Mouse (Mus musculus): ENCODE data around the gene Elf5. TPM values are rescaled to one million over a fixed set of nuclear protein-coding genes. Genes with fewer than 3 reads are reported as not detected.

The Elf5 gene
- polyA plus RNA-seq, 1 experiment from 2014 or later: not detected

- H3K36me3 ChIP-seq (ENCODE audit: control insufficient read depth, insufficient read depth): peaks cover 17% of the 10 kb centered on the region
- 82% methylated on average over 8 of the region's 8 CpGs for whole genome bisulfite sequencing
Measured at GRCm38 (mm10) chr2:103461210-103461609, 49.7 kb downstream of the Elf5 start.

GRCm38 (mm10) chr2:103461743-103462142, 50.3 kb downstream of the Elf5 start:
- WGBS: 22% methylated on average over 9 of the region's 9 CpGs
- peaks cover 17% of the 10 kb centered on the region for H3K36me3 ChIP-seq (ENCODE audit: control insufficient read depth, insufficient read depth)

More at GRCm38 (mm10) chr2:103461210-103461609, 49.7 kb downstream of the Elf5 start:
- H3K27me3 ChIP-seq (replicated peaks; ENCODE audit: control insufficient read depth, insufficient read depth, low read length): no peaks in the 10 kb centered on the region
- no peak overlapping the region for H3K4me3 ChIP-seq (replicated peaks; ENCODE audit: low read length)
- no peaks in the 10 kb centered on the region for H3K9me3 ChIP-seq (ENCODE audit: control insufficient read depth, low read length)
- ATAC-seq: no peak
- H3K27ac ChIP-seq (ENCODE audit: low read length): 0 out of 2 replicates have a peak overlapping the region, but pooled peaks have one; percentile 12
- H3K9ac ChIP-seq (replicated peaks; ENCODE audit: low read depth, low read length): no peak overlapping the region
- H3K4me2 ChIP-seq (ENCODE audit: low read length): no peak overlapping the region
- H3K4me1 ChIP-seq (replicated peaks; ENCODE audit: control insufficient read depth, insufficient read depth, low read length): 0 out of 2 replicates have a peak, but pooled peaks cover 3% of the 10 kb centered on the region

GRCm38 (mm10) chr2:103462746-103463145, 51.3 kb downstream of the Elf5 start:
- Histone ChIP-seq H3K4me2 (ENCODE audit: low read length) (no peak overlapping the region), H3K4me1 (replicated peaks; ENCODE audit: control insufficient read depth, insufficient read depth, low read length) (0 out of 2 replicates have a peak, but pooled peaks cover 3% of the 10 kb centered on the region), H3K27ac (ENCODE audit: low read length) (no peak overlapping the region), H3K9ac (replicated peaks; ENCODE audit: low read depth, low read length) (no peak overlapping the region), H3K4me3 (replicated peaks; ENCODE audit: low read length) (no peak overlapping the region), H3K9me3 (ENCODE audit: control insufficient read depth, low read length) (no peaks in the 10 kb centered on the region), H3K27me3 (replicated peaks; ENCODE audit: control insufficient read depth, insufficient read depth, low read length) (no peaks in the 10 kb centered on the region), H3K36me3 (ENCODE audit: control insufficient read depth, insufficient read depth) (peaks cover 19% of the 10 kb centered on the region)
- ATAC-seq: no peak
- WGBS: 99% methylated on average over 5 of the region's 5 CpGs

More at GRCm38 (mm10) chr2:103461743-103462142, 50.3 kb downstream of the Elf5 start:
- no peak overlapping the region for H3K9ac ChIP-seq (replicated peaks; ENCODE audit: low read depth, low read length)
- 0 out of 2 replicates have a peak, but pooled peaks cover 3% of the 10 kb centered on the region for H3K4me1 ChIP-seq (replicated peaks; ENCODE audit: control insufficient read depth, insufficient read depth, low read length)
- peak overlapping the region; percentile 12; the same call in 1 of the 2 replicates for H3K27ac ChIP-seq (ENCODE audit: low read length)
- H3K4me3 ChIP-seq (replicated peaks; ENCODE audit: low read length): no peak overlapping the region
- H3K27me3 ChIP-seq (replicated peaks; ENCODE audit: control insufficient read depth, insufficient read depth, low read length): no peaks in the 10 kb centered on the region
- H3K9me3 ChIP-seq (ENCODE audit: control insufficient read depth, low read length): no peaks in the 10 kb centered on the region
- no peak overlapping the region for H3K4me2 ChIP-seq (ENCODE audit: low read length)
- no peak for ATAC-seq

GRCm38 (mm10) chr2:103464524-103464923, 53.0 kb downstream of the Elf5 start:
- Histone ChIP-seq H3K27ac (ENCODE audit: low read length) (no peak overlapping the region), H3K9ac (replicated peaks; ENCODE audit: low read depth, low read length) (no peak overlapping the region), H3K27me3 (replicated peaks; ENCODE audit: control insufficient read depth, insufficient read depth, low read length) (no peaks in the 10 kb centered on the region), H3K4me3 (replicated peaks; ENCODE audit: low read length) (no peak overlapping the region), H3K4me2 (ENCODE audit: low read length) (no peak overlapping the region), H3K4me1 (replicated peaks; ENCODE audit: control insufficient read depth, insufficient read depth, low read length) (0 out of 2 replicates have a peak, but pooled peaks cover 3% of the 10 kb centered on the region), H3K9me3 (ENCODE audit: control insufficient read depth, low read length) (no peaks in the 10 kb centered on the region), H3K36me3 (ENCODE audit: control insufficient read depth, insufficient read depth) (peaks cover 14% of the 10 kb centered on the region)
- WGBS: 95% methylated on average over 8 of the region's 8 CpGs
- ATAC-seq: no peak

GRCm38 (mm10) chr2:103465429-103465828, 53.9 kb downstream of the Elf5 start:
- no peaks in the 10 kb centered on the region for H3K27me3 ChIP-seq (replicated peaks; ENCODE audit: control insufficient read depth, insufficient read depth, low read length)
- H3K36me3 ChIP-seq (ENCODE audit: control insufficient read depth, insufficient read depth): peaks cover 17% of the 10 kb centered on the region; the same call in 1 of the 2 replicates
- ATAC-seq: no peak
- H3K4me2 ChIP-seq (ENCODE audit: low read length): no peak overlapping the region
- no peak overlapping the region for H3K4me3 ChIP-seq (replicated peaks; ENCODE audit: low read length)
- H3K27ac ChIP-seq (ENCODE audit: low read length): no peak overlapping the region
- no peaks in the 10 kb centered on the region for H3K9me3 ChIP-seq (ENCODE audit: control insufficient read depth, low read length)
- 95% methylated on average over 11 of the region's 11 CpGs for WGBS
- H3K9ac ChIP-seq (replicated peaks; ENCODE audit: low read depth, low read length): no peak overlapping the region
- H3K4me1 ChIP-seq (replicated peaks; ENCODE audit: control insufficient read depth, insufficient read depth, low read length): 0 out of 2 replicates have a peak, but pooled peaks cover 3% of the 10 kb centered on the region

- no peak for ATAC-seq
- Histone ChIP-seq H3K27me3 (replicated peaks; ENCODE audit: control insufficient read depth, insufficient read depth, low read length) (no peaks in the 10 kb centered on the region), H3K9ac (replicated peaks; ENCODE audit: low read depth, low read length) (no peak overlapping the region), H3K36me3 (ENCODE audit: control insufficient read depth, insufficient read depth) (peaks cover 19% of the 10 kb centered on the region; the same call in 1 of the 2 replicates), H3K4me1 (replicated peaks; ENCODE audit: control insufficient read depth, insufficient read depth, low read length) (0 out of 2 replicates have a peak, but pooled peaks cover 3% of the 10 kb centered on the region), H3K9me3 (ENCODE audit: control insufficient read depth, low read length) (no peaks in the 10 kb centered on the region), H3K4me3 (replicated peaks; ENCODE audit: low read length) (no peak overlapping the region), H3K4me2 (ENCODE audit: low read length) (no peak overlapping the region), H3K27ac (ENCODE audit: low read length) (no peak overlapping the region)
- WGBS: 87% methylated on average over 3 of the region's 3 CpGs
Measured at GRCm38 (mm10) chr2:103466272-103466671, 54.8 kb downstream of the Elf5 start.

- WGBS: 80% methylated on average over 10 of the region's 10 CpGs
- H3K4me2 ChIP-seq (ENCODE audit: low read length): no peak overlapping the region
Measured at GRCm38 (mm10) chr2:103466984-103467588, 55.6 kb downstream of the Elf5 start.

GRCm38 (mm10) chr2:103473362-103473761, 61.9 kb downstream of the Elf5 start:
- Histone ChIP-seq H3K4me3 (replicated peaks; ENCODE audit: low read length) (no peak overlapping the region), H3K27me3 (replicated peaks; ENCODE audit: control insufficient read depth, insufficient read depth, low read length) (no peaks in the 10 kb centered on the region), H3K36me3 (ENCODE audit: control insufficient read depth, insufficient read depth) (peaks cover 26% of the 10 kb centered on the region), H3K9ac (replicated peaks; ENCODE audit: low read depth, low read length) (no peak overlapping the region), H3K9me3 (ENCODE audit: control insufficient read depth, low read length) (no peaks in the 10 kb centered on the region), H3K27ac (ENCODE audit: low read length) (no peak overlapping the region), H3K4me2 (ENCODE audit: low read length) (no peak overlapping the region), H3K4me1 (replicated peaks; ENCODE audit: control insufficient read depth, insufficient read depth, low read length) (no peaks in the 10 kb centered on the region)
- no peak for ATAC-seq
- 95% methylated on average over 3 of the region's 3 CpGs for WGBS

More at GRCm38 (mm10) chr2:103466984-103467588, 55.6 kb downstream of the Elf5 start:
- no peak overlapping the region for H3K4me3 ChIP-seq (replicated peaks; ENCODE audit: low read length)
- peaks cover 20% of the 10 kb centered on the region; the same call in 1 of the 2 replicates for H3K36me3 ChIP-seq (ENCODE audit: control insufficient read depth, insufficient read depth)
- H3K4me1 ChIP-seq (replicated peaks; ENCODE audit: control insufficient read depth, insufficient read depth, low read length): no peaks in the 10 kb centered on the region
- ATAC-seq: no peak
- no peak overlapping the region for H3K9ac ChIP-seq (replicated peaks; ENCODE audit: low read depth, low read length)
- no peaks in the 10 kb centered on the region for H3K27me3 ChIP-seq (replicated peaks; ENCODE audit: control insufficient read depth, insufficient read depth, low read length)
- no peaks in the 10 kb centered on the region for H3K9me3 ChIP-seq (ENCODE audit: control insufficient read depth, low read length)
- H3K27ac ChIP-seq (ENCODE audit: low read length): no peak overlapping the region

- H3K27ac ChIP-seq (ENCODE audit: low read length): no peak overlapping the region
- no peaks in the 10 kb centered on the region for H3K4me1 ChIP-seq (replicated peaks; ENCODE audit: control insufficient read depth, insufficient read depth, low read length)
- no peak overlapping the region for H3K9ac ChIP-seq (replicated peaks; ENCODE audit: low read depth, low read length)
- H3K27me3 ChIP-seq (replicated peaks; ENCODE audit: control insufficient read depth, insufficient read depth, low read length): no peaks in the 10 kb centered on the region
- no peak overlapping the region for H3K4me3 ChIP-seq (replicated peaks; ENCODE audit: low read length)
- H3K4me2 ChIP-seq (ENCODE audit: low read length): no peak overlapping the region
- no peaks in the 10 kb centered on the region for H3K9me3 ChIP-seq (ENCODE audit: control insufficient read depth, low read length)
- WGBS: 93% methylated on average over 2 of the region's 2 CpGs
- H3K36me3 ChIP-seq (ENCODE audit: control insufficient read depth, insufficient read depth): peaks cover 19% of the 10 kb centered on the region
- ATAC-seq: no peak
Measured at GRCm38 (mm10) chr2:103476180-103476579, 64.7 kb downstream of the Elf5 start.

Measured in forebrain, embryonic 16.5 days (tissue).